ENCODE assay signal across 8 mouse cellular contexts in the genomic region with DNA sequence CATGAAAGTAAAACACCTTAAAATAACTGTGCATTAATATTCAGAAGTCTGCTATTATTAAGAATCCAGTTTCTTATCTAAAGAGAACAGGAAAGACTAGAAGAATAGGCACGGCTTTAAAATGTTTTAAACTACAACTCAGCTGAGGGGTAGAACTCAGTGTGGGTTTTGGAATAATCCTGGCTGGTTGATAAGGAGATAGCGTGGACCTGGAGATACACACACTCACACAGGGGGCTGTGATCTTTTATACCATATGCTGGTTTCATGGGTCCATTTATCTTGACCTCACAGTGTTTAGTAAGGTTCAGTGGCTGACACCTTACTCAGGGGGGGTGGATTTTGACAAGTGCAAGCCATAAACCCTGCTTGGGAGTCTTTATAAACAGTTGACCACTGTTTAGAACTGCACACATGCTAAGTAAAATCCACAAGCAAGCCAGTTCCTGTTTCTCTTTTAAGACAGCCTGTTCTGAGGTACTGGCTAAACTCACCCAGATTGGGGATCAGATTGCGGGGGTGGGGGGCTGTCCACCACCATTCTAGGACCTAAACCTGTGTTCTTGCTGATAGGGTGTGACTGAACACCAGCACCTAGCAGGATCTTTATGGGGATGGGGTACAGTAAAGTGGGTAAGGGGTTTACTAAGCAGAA. TPM values are rescaled to one million over a fixed set of nuclear protein-coding genes. Genes with fewer than 3 reads are reported as not detected.
DNase-seq lines count a peak whose midpoint lies in the region; ATAC-seq lines count a peak whose summit lies in the region.

No protein-coding gene starts in this region.

- WGBS in forebrain, embryonic 15.5 days: 56% methylated on average over 3 of the region's 3 CpGs
- 12% methylated on average over 3 of the region's 3 CpGs for WGBS in liver, embryonic 15.5 days (ENCODE audit: insufficient replicate concordance)

- H3K27ac ChIP-seq in forebrain, embryonic 15.5 days (replicated peaks): peak overlapping the region; percentile 75
- peak overlapping the region; percentile 89 for H3K27ac ChIP-seq in liver, embryonic 15.5 days (replicated peaks)

- peak; percentile 45 for DNase-seq in 416B (ENCODE audit: low read depth)
- DNase-seq in right cerebral cortex, postnatal 14 days: no peak
- no peak for DNase-seq in layer of hippocampus, adult 9-11 months
- no peak for DNase-seq in adrenal gland, adult 18-20 months (ENCODE audit: low spot score in 2 of 2)

- no peaks in the 10 kb centered on the region for H3K27me3 ChIP-seq in erythroblast, embryonic 14.5 days (ENCODE audit: control insufficient read depth)
- H3K27me3 ChIP-seq in forebrain, embryonic 15.5 days: no peaks in the 10 kb centered on the region
- no peaks in the 10 kb centered on the region for H3K27me3 ChIP-seq in liver, embryonic 15.5 days

- H3K4me1 ChIP-seq in erythroblast, embryonic 14.5 days (ENCODE audit: control insufficient read depth): peaks cover 58% of the 10 kb centered on the region
- H3K4me1 ChIP-seq in forebrain, embryonic 15.5 days: peaks cover 23% of the 10 kb centered on the region
- H3K4me1 ChIP-seq in liver, embryonic 15.5 days (replicated peaks): peaks cover 46% of the 10 kb centered on the region

- no peaks in the 10 kb centered on the region for H3K9me3 ChIP-seq in erythroblast, embryonic 14.5 days (ENCODE audit: control insufficient read depth, low read length)
- H3K9me3 ChIP-seq in forebrain, embryonic 15.5 days: no peaks in the 10 kb centered on the region
- H3K9me3 ChIP-seq in liver, embryonic 15.5 days (replicated peaks): no peaks in the 10 kb centered on the region

- no peak for ATAC-seq in erythroblast, adult 5-6 weeks (replicated peaks; ENCODE audit: low FRiP score, poor library complexity, severe bottlenecking)
- ATAC-seq in forebrain, embryonic 15.5 days (replicated peaks): 0 out of 2 replicates have a peak, but pooled peaks have one; percentile 1
- no peak for ATAC-seq in liver, embryonic 15.5 days (ENCODE audit: insufficient read depth)

- peak overlapping the region; percentile 95 for H3K9ac ChIP-seq in forebrain, embryonic 15.5 days (replicated peaks)
- H3K9ac ChIP-seq in liver, embryonic 15.5 days: peak overlapping the region; percentile 94

- peaks cover 41% of the 10 kb centered on the region for H3K36me3 ChIP-seq in erythroblast, embryonic 14.5 days (ENCODE audit: control insufficient read depth)
- H3K36me3 ChIP-seq in forebrain, embryonic 15.5 days: peaks cover 9% of the 10 kb centered on the region; the same call in 1 of the 2 replicates
- H3K36me3 ChIP-seq in liver, embryonic 15.5 days (replicated peaks): peaks cover 39% of the 10 kb centered on the region

- peak overlapping the region; percentile 82 for H3K4me2 ChIP-seq in forebrain, embryonic 15.5 days (replicated peaks)
- peak overlapping the region; percentile 90 for H3K4me2 ChIP-seq in liver, embryonic 15.5 days

- peak overlapping the region; percentile 76 for H3K4me3 ChIP-seq in erythroblast, embryonic 14.5 days (replicated peaks)
- peak overlapping the region; percentile 91 for H3K4me3 ChIP-seq in forebrain, embryonic 15.5 days
- H3K4me3 ChIP-seq in liver, embryonic 15.5 days (replicated peaks): peak overlapping the region; percentile 87

RNA-seq across cellular contexts. Expression of gene Dnajc16, which starts 1.0 kb away (rescaled TPM):
- polyA plus RNA-seq in erythroblast, embryonic 14.5 days (2012): 0.14 and 0.15 TPM in 2 replicates
- 0.38 and 5.0 TPM in 2 replicates for total RNA-seq in erythroblast, adult 5-6 weeks (2015; ENCODE audit: low replicate concordance)
- total RNA-seq in erythroblast, adult 5-6 weeks (2017; ENCODE audit: low replicate concordance): 3.2 and 7.8 TPM in 2 replicates
- polyA plus RNA-seq in forebrain, embryonic 15.5 days (2015; fragmentation: Nextera tagmentation; extraction: Ambion mirVana): 5.2 and 5.3 TPM in 2 replicates
- polyA plus RNA-seq in liver, embryonic 15.5 days (2015; fragmentation: Nextera tagmentation; extraction: Ambion mirVana): 2.0 and 2.2 TPM in 2 replicates
- 10 to 100 TPM; 18.5 to 25.8 TPM for total RNA-seq in adrenal gland, adult 18-20 months (2021)

RNA-seq across cellular contexts. Expression of gene Casp9, which starts 3.7 kb away (rescaled TPM):
- 1.2 and 2.3 TPM in 2 replicates for polyA plus RNA-seq in erythroblast, embryonic 14.5 days (2012)
- total RNA-seq in erythroblast, adult 5-6 weeks (2015; ENCODE audit: low replicate concordance): 4.4 and 10.0 TPM in 2 replicates
- total RNA-seq in erythroblast, adult 5-6 weeks (2017; ENCODE audit: low replicate concordance): 4.2 and 4.3 TPM in 2 replicates
- 14.9 and 18.2 TPM in 2 replicates for polyA plus RNA-seq in forebrain, embryonic 15.5 days (2015; fragmentation: Nextera tagmentation; extraction: Ambion mirVana)
- polyA plus RNA-seq in liver, embryonic 15.5 days (2015; fragmentation: Nextera tagmentation; extraction: Ambion mirVana): 9.7 and 9.9 TPM in 2 replicates
- total RNA-seq in adrenal gland, adult 18-20 months (2021): 10 to 100 TPM; 13.1 to 16.1 TPM

RNA-seq across cellular contexts. Expression of gene Cela2a, which starts 36.3 kb away (rescaled TPM):
- not detected in 2 replicates for polyA plus RNA-seq in erythroblast, embryonic 14.5 days (2012)
- not detected in 2 replicates for total RNA-seq in erythroblast, adult 5-6 weeks (2015; ENCODE audit: low replicate concordance)
- total RNA-seq in erythroblast, adult 5-6 weeks (2017; ENCODE audit: low replicate concordance): not detected in 2 replicates
- polyA plus RNA-seq in forebrain, embryonic 15.5 days (2015; fragmentation: Nextera tagmentation; extraction: Ambion mirVana): not detected in 2 replicates
- polyA plus RNA-seq in liver, embryonic 15.5 days (2015; fragmentation: Nextera tagmentation; extraction: Ambion mirVana): 0.14 and 3.3 TPM in 2 replicates
- not detected for total RNA-seq in adrenal gland, adult 18-20 months (2021)

RNA-seq across cellular contexts. Expression of gene Agmat, which starts 43.2 kb away (rescaled TPM):
- polyA plus RNA-seq in erythroblast, embryonic 14.5 days (2012): 0.11 and 0.19 TPM in 2 replicates
- total RNA-seq in erythroblast, adult 5-6 weeks (2015; ENCODE audit: low replicate concordance): 1.5 and 2.3 TPM in 2 replicates
- total RNA-seq in erythroblast, adult 5-6 weeks (2017; ENCODE audit: low replicate concordance): not detected in 2 replicates
- not detected in 2 replicates for polyA plus RNA-seq in forebrain, embryonic 15.5 days (2015; fragmentation: Nextera tagmentation; extraction: Ambion mirVana)
- polyA plus RNA-seq in liver, embryonic 15.5 days (2015; fragmentation: Nextera tagmentation; extraction: Ambion mirVana): 20.5 and 26.2 TPM in 2 replicates
- total RNA-seq in adrenal gland, adult 18-20 months (2021): 10 to 100 TPM; 10.4 to 42.7 TPM

RNA-seq across cellular contexts. Expression of gene Ctrc, which starts 56.5 kb away (rescaled TPM):
- not detected in 2 replicates for polyA plus RNA-seq in erythroblast, embryonic 14.5 days (2012)
- not detected in 2 replicates for total RNA-seq in erythroblast, adult 5-6 weeks (2015; ENCODE audit: low replicate concordance)
- not detected in 2 replicates for total RNA-seq in erythroblast, adult 5-6 weeks (2017; ENCODE audit: low replicate concordance)
- polyA plus RNA-seq in forebrain, embryonic 15.5 days (2015; fragmentation: Nextera tagmentation; extraction: Ambion mirVana): not detected in 2 replicates
- polyA plus RNA-seq in liver, embryonic 15.5 days (2015; fragmentation: Nextera tagmentation; extraction: Ambion mirVana): not detected in 2 replicates
- total RNA-seq in adrenal gland, adult 18-20 months (2021): not detected
